Mouse (Mus musculus): ENCODE results near the gene Osbp2. TPM values are rescaled to one million over a fixed set of nuclear protein-coding genes. Genes with fewer than 3 reads are reported as not detected.

The Osbp2 gene
- polyA plus RNA-seq, 1 experiment, result 1.5 TPM

DNA sequence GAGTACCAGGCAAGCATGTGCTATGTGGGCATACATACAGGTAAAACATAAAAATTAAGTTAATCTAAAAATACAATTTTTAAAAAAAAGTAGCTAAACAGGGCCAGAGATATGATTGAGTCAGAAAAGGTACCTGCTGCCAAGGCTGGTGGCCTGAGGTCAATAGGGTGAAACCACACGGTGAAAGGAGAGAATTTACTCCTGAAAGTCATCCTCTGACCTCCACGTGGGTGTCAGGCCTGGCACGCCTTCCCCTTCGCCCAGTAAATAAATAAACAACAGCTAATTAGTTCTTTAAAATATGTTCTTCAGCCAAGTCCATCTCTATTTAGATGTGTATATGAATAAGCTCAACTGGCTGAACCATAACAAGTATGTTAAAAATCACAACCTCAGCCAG lies 3.3 kb downstream of the Osbp2 start:
- TF ChIP-seq CTCF (IDR thresholded peaks at IDR 0.05; ENCODE audit: low read depth, low read length), result no peak
- no peak for TF ChIP-seq EP300 (IDR thresholded peaks at IDR 0.05; ENCODE audit: insufficient read depth, low read depth, low read length)
- no peak for TF ChIP-seq POLR2A (IDR thresholded peaks at IDR 0.05; ENCODE audit: insufficient read depth, low read length)
- no peak overlapping the region for H3K4me3 ChIP-seq (ENCODE audit: low read depth, low read length)
- no peak overlapping the region for H3K27ac ChIP-seq (ENCODE audit: insufficient read depth, low read length)
- 0 out of 2 replicates have a peak, but pooled peaks cover 3% of the 10 kb centered on the region for H3K27me3 ChIP-seq (ENCODE audit: control insufficient read depth, insufficient read depth, low read length, poor library complexity, severe bottlenecking)
- no peaks in the 10 kb centered on the region for H3K36me3 ChIP-seq (ENCODE audit: control insufficient read depth, insufficient read depth, low read length, poor library complexity, severe bottlenecking)
- no peak overlapping the region for H3K9ac ChIP-seq (ENCODE audit: low read depth, poor library complexity, severe bottlenecking)
- H3K9me3 ChIP-seq (replicated peaks; ENCODE audit: control insufficient read depth, insufficient read depth, low read length, poor library complexity, severe bottlenecking), result no peaks in the 10 kb centered on the region
- no peaks in the 10 kb centered on the region for H3K4me1 ChIP-seq (ENCODE audit: control insufficient read depth, insufficient read depth, low read length)

DNA sequence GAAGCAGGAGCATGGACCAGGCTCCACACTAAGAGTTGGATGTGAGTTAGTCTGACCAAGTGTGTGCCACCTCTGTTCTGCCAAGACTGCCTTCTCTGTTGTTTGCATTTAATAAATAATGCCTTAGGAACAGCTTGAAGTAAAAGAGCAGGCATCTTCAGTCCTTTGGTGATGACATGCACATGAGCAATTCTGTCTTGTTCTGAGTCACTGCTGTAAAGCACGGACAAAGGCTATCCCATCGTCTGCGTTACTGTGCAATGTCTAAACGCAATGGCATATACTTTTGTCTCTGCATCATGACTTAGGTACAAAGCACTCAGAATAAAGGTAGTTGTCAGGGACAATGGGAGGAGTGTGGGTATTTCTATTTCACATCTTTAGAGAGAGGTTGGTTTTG lies 3.9 kb downstream of the Osbp2 start:
- Histone ChIP-seq H3K36me3 (ENCODE audit: control insufficient read depth, insufficient read depth, low read length, poor library complexity, severe bottlenecking) (no peaks in the 10 kb centered on the region), H3K27me3 (ENCODE audit: control insufficient read depth, insufficient read depth, low read length, poor library complexity, severe bottlenecking) (0 out of 2 replicates have a peak, but pooled peaks cover 3% of the 10 kb centered on the region), H3K27ac (ENCODE audit: insufficient read depth, low read length) (no peak overlapping the region), H3K4me1 (ENCODE audit: control insufficient read depth, insufficient read depth, low read length) (no peaks in the 10 kb centered on the region), H3K4me3 (ENCODE audit: low read depth, low read length) (no peak overlapping the region), H3K9me3 (replicated peaks; ENCODE audit: control insufficient read depth, insufficient read depth, low read length, poor library complexity, severe bottlenecking) (no peaks in the 10 kb centered on the region), H3K9ac (ENCODE audit: low read depth, poor library complexity, severe bottlenecking) (no peak overlapping the region)
- TF ChIP-seq CTCF (IDR thresholded peaks at IDR 0.05; ENCODE audit: low read depth, low read length) (no peak), POLR2A (IDR thresholded peaks at IDR 0.05; ENCODE audit: insufficient read depth, low read length) (no peak), EP300 (IDR thresholded peaks at IDR 0.05; ENCODE audit: insufficient read depth, low read depth, low read length) (no peak)

DNA sequence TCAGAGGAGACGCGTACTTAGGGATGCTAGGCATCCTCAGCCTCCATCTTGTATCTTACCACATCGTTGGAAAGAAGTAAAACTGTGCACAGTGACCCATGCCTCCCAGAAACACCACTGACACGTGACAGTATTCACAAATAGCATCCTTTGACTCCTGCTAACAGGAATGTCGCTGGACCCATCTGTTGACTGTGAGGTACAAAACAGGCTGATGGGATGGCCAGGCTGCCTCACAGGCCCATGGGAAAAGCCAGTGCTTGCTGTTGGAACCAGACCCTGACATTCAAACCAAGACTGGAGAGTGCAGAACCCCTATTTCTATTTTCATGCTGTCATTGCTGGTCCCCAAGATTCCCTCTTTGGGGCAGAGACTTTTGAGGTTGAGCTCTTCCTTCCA lies 5.8 kb downstream of the Osbp2 start:
- Histone ChIP-seq H3K27ac (ENCODE audit: insufficient read depth, low read length) (no peak overlapping the region), H3K36me3 (ENCODE audit: control insufficient read depth, insufficient read depth, low read length, poor library complexity, severe bottlenecking) (no peaks in the 10 kb centered on the region), H3K9ac (ENCODE audit: low read depth, poor library complexity, severe bottlenecking) (no peak overlapping the region), H3K4me1 (ENCODE audit: control insufficient read depth, insufficient read depth, low read length) (no peaks in the 10 kb centered on the region), H3K4me3 (ENCODE audit: low read depth, low read length) (no peak overlapping the region), H3K9me3 (replicated peaks; ENCODE audit: control insufficient read depth, insufficient read depth, low read length, poor library complexity, severe bottlenecking) (0 out of 2 replicates have a peak, but pooled peaks cover 3% of the 10 kb centered on the region), H3K27me3 (ENCODE audit: control insufficient read depth, insufficient read depth, low read length, poor library complexity, severe bottlenecking) (0 out of 2 replicates have a peak, but pooled peaks cover 3% of the 10 kb centered on the region)
- TF ChIP-seq EP300 (IDR thresholded peaks at IDR 0.05; ENCODE audit: insufficient read depth, low read depth, low read length) (no peak), CTCF (IDR thresholded peaks at IDR 0.05; ENCODE audit: low read depth, low read length) (no peak), POLR2A (IDR thresholded peaks at IDR 0.05; ENCODE audit: insufficient read depth, low read length) (no peak)

DNA sequence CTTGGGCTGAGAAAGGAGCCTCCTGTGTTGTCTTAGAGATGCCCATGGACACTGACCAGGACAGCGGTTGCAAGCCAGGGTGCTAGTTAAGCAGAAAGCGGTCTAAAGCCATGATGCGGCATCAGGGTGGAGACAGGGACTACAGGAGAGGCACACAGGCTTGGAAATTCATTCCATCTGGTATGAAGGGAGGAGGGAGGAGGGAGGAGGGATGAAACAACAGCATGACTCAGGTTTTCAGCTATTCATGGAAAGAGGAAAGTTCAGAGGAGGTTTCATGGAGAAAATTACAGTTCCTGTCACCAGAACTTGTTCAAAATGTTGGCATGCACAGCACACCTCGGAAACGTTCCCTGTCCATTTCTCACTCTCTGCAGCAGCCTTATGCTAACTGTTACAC lies 7.9 kb downstream of the Osbp2 start:
- H3K27ac ChIP-seq (ENCODE audit: insufficient read depth, low read length), result no peak overlapping the region
- no peaks in the 10 kb centered on the region for H3K36me3 ChIP-seq (ENCODE audit: control insufficient read depth, insufficient read depth, low read length, poor library complexity, severe bottlenecking)
- H3K9ac ChIP-seq (ENCODE audit: low read depth, poor library complexity, severe bottlenecking), result no peak overlapping the region
- H3K9me3 ChIP-seq (replicated peaks; ENCODE audit: control insufficient read depth, insufficient read depth, low read length, poor library complexity, severe bottlenecking), result 0 out of 2 replicates have a peak, but pooled peaks cover 3% of the 10 kb centered on the region
- H3K27me3 ChIP-seq (ENCODE audit: control insufficient read depth, insufficient read depth, low read length, poor library complexity, severe bottlenecking), result no peaks in the 10 kb centered on the region
- no peak overlapping the region for H3K4me3 ChIP-seq (ENCODE audit: low read depth, low read length)
- TF ChIP-seq EP300 (IDR thresholded peaks at IDR 0.05; ENCODE audit: insufficient read depth, low read depth, low read length), result no peak
- TF ChIP-seq POLR2A (IDR thresholded peaks at IDR 0.05; ENCODE audit: insufficient read depth, low read length), result no peak
- TF ChIP-seq CTCF (IDR thresholded peaks at IDR 0.05; ENCODE audit: low read depth, low read length), result no peak
- no peaks in the 10 kb centered on the region for H3K4me1 ChIP-seq (ENCODE audit: control insufficient read depth, insufficient read depth, low read length)

DNA sequence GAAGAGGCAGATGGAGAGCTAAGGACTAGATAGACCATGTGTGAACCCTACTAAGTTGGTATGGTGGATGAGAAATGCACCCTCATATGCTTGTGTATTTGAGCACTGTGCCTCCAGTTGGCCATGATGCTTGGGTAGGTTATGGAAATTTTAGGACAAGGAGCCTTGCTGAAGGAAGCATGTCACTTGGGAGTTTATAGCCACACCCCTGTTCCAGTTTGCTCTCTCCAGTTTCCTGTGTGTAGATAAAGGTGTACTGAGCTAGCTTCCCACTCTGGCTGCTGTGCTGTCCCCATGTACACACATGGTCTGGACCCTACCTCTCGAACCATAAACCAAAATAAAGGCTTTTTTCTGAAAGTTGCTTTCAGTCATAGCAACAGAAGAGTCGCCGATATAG lies 9.5 kb downstream of the Osbp2 start:
- no peaks in the 10 kb centered on the region for H3K36me3 ChIP-seq (ENCODE audit: control insufficient read depth, insufficient read depth, low read length, poor library complexity, severe bottlenecking)
- H3K27me3 ChIP-seq (ENCODE audit: control insufficient read depth, insufficient read depth, low read length, poor library complexity, severe bottlenecking), result no peaks in the 10 kb centered on the region

DNA sequence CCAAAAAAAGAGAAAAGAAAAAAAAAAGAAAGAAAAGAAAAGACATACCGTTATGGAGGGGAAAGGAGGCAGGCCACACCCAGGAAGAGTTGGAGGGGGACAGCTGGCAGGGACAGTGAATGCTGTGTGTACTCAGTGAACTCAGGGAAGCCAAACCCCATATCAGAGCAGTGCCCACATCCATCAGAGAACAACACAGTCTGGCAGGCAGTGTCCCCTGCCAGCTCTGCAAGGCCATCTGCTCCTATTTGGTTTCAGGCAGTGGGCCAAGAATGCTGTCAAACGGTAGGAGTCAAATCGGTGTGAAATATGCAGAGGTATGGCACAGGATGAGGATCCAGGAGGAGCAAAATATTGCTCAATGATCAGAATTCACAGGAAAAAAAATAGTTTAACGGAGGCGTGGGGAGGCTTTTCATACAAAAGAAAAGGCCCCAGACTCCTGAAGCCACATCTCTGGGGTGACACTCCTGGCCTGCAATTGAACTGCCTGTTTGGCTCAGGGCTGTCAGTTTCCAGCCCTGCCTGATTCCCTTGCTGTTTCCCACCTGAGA lies 10.1 kb downstream of the Osbp2 start:
- H3K4me1 ChIP-seq (ENCODE audit: control insufficient read depth, insufficient read depth, low read length), result no peaks in the 10 kb centered on the region
- H3K9ac ChIP-seq (ENCODE audit: low read depth, poor library complexity, severe bottlenecking), result no peak overlapping the region
- 0 out of 2 replicates have a peak, but pooled peaks cover 3% of the 10 kb centered on the region for H3K9me3 ChIP-seq (replicated peaks; ENCODE audit: control insufficient read depth, insufficient read depth, low read length, poor library complexity, severe bottlenecking)
- no peaks in the 10 kb centered on the region for H3K36me3 ChIP-seq (ENCODE audit: control insufficient read depth, insufficient read depth, low read length, poor library complexity, severe bottlenecking)
- no peak overlapping the region for H3K27ac ChIP-seq (ENCODE audit: insufficient read depth, low read length)
- no peaks in the 10 kb centered on the region for H3K27me3 ChIP-seq (ENCODE audit: control insufficient read depth, insufficient read depth, low read length, poor library complexity, severe bottlenecking)
- no peak overlapping the region for H3K4me3 ChIP-seq (ENCODE audit: low read depth, low read length)
- TF ChIP-seq EP300 (IDR thresholded peaks at IDR 0.05; ENCODE audit: insufficient read depth, low read depth, low read length) (no peak), CTCF (IDR thresholded peaks at IDR 0.05; ENCODE audit: low read depth, low read length) (no peak), POLR2A (IDR thresholded peaks at IDR 0.05; ENCODE audit: insufficient read depth, low read length) (no peak)

More for the DNA sequence above, 9.5 kb downstream of the Osbp2 start:
- Histone ChIP-seq H3K9me3 (replicated peaks; ENCODE audit: control insufficient read depth, insufficient read depth, low read length, poor library complexity, severe bottlenecking) (0 out of 2 replicates have a peak, but pooled peaks cover 3% of the 10 kb centered on the region), H3K4me3 (ENCODE audit: low read depth, low read length) (no peak overlapping the region), H3K27ac (ENCODE audit: insufficient read depth, low read length) (no peak overlapping the region), H3K4me1 (ENCODE audit: control insufficient read depth, insufficient read depth, low read length) (no peaks in the 10 kb centered on the region), H3K9ac (ENCODE audit: low read depth, poor library complexity, severe bottlenecking) (no peak overlapping the region)
- no peak for TF ChIP-seq CTCF (IDR thresholded peaks at IDR 0.05; ENCODE audit: low read depth, low read length)
- TF ChIP-seq EP300 (IDR thresholded peaks at IDR 0.05; ENCODE audit: insufficient read depth, low read depth, low read length), result no peak
- no peak for TF ChIP-seq POLR2A (IDR thresholded peaks at IDR 0.05; ENCODE audit: insufficient read depth, low read length)
